Mouse (Mus musculus) hindbrain, embryonic 10.5 days (tissue): ENCODE measurements at regions not wholly inside any gene's neighbourhood (a gene's known extent, or its start where the extent isn't known, plus 50 kb on each side); places are given as distances from the start of the nearest gene placed in this dataset.

Experiments used
- DNase-seq: peaks from one replicate; pipeline ENCODE4 v3.0.0-alpha.2; 2017; ENCODE audit warnings: low spot score
- H3K27ac ChIP-seq: fragments of 300-500 bp; sonication (generic); 2 replicates; pipeline ENCODE4 v1.5.1; 2016; ENCODE audit warnings: mild to moderate bottlenecking, moderate library complexity
- H3K27me3 ChIP-seq: fragments of 300-500 bp; sonication (generic); 2 replicates; pipeline ENCODE4 v1.6.1; 2016; ENCODE audit warnings: mild to moderate bottlenecking; ENCODE audit not compliant: poor library complexity, insufficient read depth, severe bottlenecking
- H3K36me3 ChIP-seq: fragments of 300-500 bp; sonication (generic); 2 replicates; pipeline ENCODE4 v1.6.1; 2016; ENCODE audit warnings: mild to moderate bottlenecking, moderate library complexity
- H3K4me1 ChIP-seq: fragments of 300-500 bp; sonication (generic); replicated peaks from 2 replicates; pipeline ENCODE4 v1.6.1; 2016; ENCODE audit warnings: mild to moderate bottlenecking
- H3K4me3 ChIP-seq: fragments of 300-500 bp; sonication (generic); 2 replicates; pipeline ENCODE4 v1.5.1; 2016; ENCODE audit warnings: mild to moderate bottlenecking, moderate library complexity
- H3K9me3 ChIP-seq: fragments of 300-500 bp; sonication (generic); 2 replicates; pipeline ENCODE4 v1.6.1; 2016; ENCODE audit warnings: mild to moderate bottlenecking, moderate library complexity
- WGBS: fragments of 180-500 bp; shearing (Covaris S2); methylation state at CpG from one replicate; pipeline ENCODE4 v1.1.7; 2016; 5-methylcytosine and 5-hydroxymethylcytosine counted together

DNA sequence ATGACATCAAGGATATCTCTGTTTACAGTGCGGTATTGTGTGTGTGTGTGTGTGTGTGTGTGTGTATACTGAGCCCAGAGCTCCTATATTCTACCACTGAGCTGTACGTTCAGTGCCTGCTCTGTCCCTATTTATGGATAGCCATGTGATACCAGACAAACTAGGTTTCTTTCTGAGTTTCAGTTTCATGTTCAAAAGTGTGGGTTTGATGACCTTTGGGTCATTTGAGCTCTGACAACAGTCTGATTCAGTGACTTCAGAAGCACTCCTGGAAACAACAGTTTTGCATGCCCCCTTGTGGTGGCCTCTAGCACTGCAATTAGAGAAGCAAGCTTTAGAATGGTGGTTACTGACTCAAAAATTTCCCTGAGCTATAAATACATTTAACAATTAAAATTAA is 50.9 kb upstream of the Tent2 start:
- Histone ChIP-seq H3K4me1 (0 out of 2 replicates have a peak, but pooled peaks cover 6% of the 10 kb centered on the region), H3K36me3 (no peaks in the 10 kb centered on the region), H3K27ac (no peak overlapping the region), H3K4me3 (no peak overlapping the region), H3K9me3 (no peaks in the 10 kb centered on the region), H3K27me3 (no peaks in the 10 kb centered on the region)
- WGBS: 76% methylated on average over 2 of the region's 2 CpGs
- DNase-seq: peak; percentile 76

DNA sequence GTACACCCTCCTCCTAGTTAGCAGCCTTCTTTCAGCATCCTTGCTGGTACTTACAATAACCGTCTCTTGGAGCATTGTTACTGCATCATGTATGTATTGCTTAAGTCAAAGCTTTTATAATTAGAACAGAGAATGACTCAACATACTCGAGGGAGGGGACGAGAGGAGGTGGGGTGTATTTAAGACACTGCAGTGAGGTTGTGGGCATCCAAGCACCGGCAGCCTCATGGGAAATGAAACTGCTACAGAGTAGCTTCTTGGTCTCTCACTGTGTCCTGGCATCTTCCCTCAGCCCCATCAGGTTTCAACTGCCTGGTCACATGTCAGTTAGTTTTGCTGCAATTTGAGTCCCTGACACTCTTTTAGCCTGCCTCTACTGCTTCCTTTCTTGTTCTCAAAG is 50.7 kb upstream of the Homer1 start:
- peaks cover 4% of the 10 kb centered on the region; the same call in 1 of the 2 replicates for H3K4me1 ChIP-seq
- no peaks in the 10 kb centered on the region for H3K27me3 ChIP-seq
- H3K4me3 ChIP-seq: no peak overlapping the region
- no peaks in the 10 kb centered on the region for H3K9me3 ChIP-seq
- no peaks in the 10 kb centered on the region for H3K36me3 ChIP-seq
- H3K27ac ChIP-seq: no peak overlapping the region
- no peak for DNase-seq
- WGBS: 85% methylated on average over 4 of the region's 4 CpGs
